Mouse (Mus musculus): ENCODE data around the gene Krt16.
"Not testable (repeated sequence)": the region's sequence is repeated elsewhere in the genome, so short reads cannot be mapped to it uniquely, and the experiment has no call there.

Krt16 gene

DNA sequence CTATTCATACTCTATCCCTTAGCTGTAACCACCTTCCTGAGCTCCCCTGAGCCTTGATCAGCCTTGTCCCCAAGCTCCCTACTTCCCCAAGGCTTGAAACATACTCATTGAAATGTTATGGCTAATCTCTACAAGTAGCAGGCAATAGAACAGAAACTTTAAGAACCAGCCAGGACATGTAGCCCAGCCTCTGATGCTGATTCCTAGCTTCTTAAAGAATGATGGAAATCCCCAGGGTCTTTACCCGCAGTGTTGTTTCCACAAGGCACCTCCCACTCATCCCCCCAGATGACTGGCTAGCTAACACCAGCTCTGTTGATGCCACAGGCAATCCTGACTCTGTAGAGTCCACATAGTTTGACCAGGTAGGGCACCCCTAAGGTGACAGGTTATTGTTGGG, 9.3 kb upstream of the Krt16 start:
- no peak for DNase-seq (ENCODE audit: extremely low spot score, low read depth, low spot score)

DNA sequence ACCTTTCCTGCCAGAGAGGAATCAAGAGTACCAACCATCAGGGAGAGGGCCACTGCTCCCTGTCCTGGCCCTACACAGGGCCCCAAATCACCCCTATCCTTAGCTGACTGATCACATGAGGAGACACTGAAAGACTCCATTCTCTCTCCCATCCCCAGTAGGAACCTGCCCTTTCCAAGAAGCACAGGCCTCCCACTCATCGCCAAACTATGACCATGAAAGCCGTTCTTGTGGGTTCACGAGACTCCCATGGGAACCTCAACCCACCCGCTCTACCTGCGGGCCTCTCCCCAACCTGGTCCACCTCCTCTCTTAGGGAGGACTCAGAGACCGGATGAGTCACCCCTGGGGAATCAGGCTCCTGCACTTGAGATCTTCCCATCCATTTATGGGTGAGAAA, 6.8 kb upstream of the Krt16 start:
- no peak for DNase-seq (ENCODE audit: extremely low spot score, low read depth, low spot score)

- no peak for DNase-seq (ENCODE audit: extremely low spot score, low read depth, low spot score)
These were observed 5.8 kb upstream of the Krt16 start for GRCm38 (mm10) chr11:100254360-100255090.

- DNase-seq (ENCODE audit: extremely low spot score, low read depth, low spot score): not testable (repeated sequence)
These were observed 2.2 kb downstream of the Krt16 start for GRCm38 (mm10) chr11:100246471-100246870.

DNA sequence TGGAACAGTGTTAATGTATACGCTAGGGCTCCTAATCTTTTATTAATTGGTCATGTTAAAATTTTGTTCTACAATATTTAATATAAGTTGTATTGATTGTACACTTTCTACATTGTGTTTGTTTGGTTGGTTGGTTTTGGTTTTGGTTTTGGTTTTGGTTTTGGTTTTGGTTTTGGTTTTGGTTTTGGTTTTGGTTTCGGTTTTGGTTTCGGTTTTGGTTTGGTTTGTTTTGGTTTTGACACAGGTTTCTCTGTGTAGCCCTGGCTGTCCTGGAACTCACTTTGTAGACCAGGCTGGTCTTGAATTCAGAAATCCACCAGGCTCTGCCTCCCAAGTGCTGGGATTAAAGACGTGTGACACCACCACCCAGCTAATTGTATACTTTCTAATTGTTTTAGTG, 8.4 kb downstream of the Krt16 start:
- DNase-seq (ENCODE audit: extremely low spot score, low read depth, low spot score): not testable (repeated sequence)

DNA sequence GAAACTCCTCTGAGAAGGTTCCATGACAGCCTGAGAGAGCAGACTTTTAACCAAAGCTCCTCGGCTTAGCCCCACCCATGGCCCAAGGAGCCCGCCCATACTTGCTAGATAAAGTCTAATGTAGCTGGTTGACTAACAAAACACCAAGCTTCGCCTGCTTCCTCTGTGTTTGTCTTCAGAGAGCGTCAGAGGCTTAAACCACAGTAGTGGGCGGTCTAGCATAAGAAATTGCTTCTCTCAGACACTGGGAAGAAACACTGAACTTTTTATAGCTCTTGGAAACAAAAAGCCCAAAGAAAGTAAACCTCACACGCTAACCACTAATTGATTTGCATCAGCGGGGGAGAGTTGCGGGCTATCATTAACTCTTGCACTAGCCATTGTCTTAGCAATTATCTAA, 27.0 kb downstream of the Krt16 start:
- DNase-seq (ENCODE audit: extremely low spot score, low read depth, low spot score): no peak

DNA sequence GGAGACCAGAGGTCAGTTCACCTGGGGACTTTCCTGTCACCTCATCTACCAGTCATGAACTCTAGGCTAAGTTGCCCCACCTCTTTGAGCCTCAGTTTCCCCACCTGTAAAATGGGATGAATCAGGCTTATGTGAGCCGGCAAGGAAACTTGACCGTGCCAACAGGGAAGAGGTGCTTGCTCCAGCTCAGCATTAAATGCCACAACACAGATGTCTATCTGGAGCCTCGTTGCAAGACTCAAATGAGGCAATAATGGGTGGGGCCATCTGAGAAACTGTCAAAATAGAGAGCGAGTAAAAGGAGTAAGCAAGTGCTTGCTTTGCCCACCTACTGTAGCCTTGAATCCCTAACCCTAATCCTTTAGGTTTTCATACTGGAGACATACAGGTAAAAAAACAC, 29.4 kb downstream of the Krt16 start:
- DNase-seq (ENCODE audit: extremely low spot score, low read depth, low spot score): no peak

DNA sequence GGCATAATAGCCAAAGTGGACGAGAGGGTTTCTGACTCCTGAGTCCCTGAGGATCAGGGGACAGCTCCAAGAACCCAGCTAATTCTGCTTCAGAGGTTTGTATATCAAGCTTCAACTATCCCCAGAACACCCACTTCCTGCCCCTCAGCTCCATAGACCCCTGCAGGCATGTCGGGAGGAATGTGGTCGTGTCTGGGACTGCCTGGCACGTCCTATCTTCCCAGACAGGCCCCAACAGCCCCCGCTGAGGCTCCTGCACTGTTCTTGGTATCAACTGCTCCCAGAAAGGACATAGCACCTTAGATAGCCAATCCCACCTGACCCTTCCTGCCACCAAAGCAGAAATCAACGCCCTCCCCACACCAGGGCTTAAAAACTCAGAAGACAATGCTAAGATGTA, 40.2 kb downstream of the Krt16 start:
- DNase-seq (ENCODE audit: extremely low spot score, low read depth, low spot score): no peak

GRCm38 (mm10) chr11:100207498-100207897, 41.2 kb downstream of the Krt16 start, which contains the start of gene Krt14:
Gene Krt14 (minus strand): TSS chr11:100207548.
- DNase-seq (ENCODE audit: extremely low spot score, low read depth, low spot score): no peak

DNA sequence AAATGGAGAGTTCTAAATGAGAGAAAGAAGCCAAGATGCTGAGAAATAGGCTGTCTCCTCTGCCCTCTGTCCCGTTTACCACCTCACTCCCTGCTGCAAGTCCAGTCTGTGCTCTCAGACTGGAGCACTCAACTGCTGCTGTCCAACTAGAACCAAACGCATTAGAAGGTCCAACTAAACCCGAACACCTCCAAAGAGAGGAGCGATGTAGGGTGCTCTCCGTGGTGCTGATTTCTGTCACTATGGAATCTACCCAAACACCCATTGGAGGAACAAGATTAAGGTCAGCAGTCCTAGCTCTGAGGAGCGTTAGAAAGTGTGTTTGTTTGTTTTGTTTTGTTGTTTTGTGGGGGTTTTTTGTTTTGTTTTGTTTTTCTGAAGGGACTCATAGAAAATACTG, 45.3 kb downstream of the Krt16 start:
- DNase-seq (ENCODE audit: extremely low spot score, low read depth, low spot score): peak; percentile 58

DNA sequence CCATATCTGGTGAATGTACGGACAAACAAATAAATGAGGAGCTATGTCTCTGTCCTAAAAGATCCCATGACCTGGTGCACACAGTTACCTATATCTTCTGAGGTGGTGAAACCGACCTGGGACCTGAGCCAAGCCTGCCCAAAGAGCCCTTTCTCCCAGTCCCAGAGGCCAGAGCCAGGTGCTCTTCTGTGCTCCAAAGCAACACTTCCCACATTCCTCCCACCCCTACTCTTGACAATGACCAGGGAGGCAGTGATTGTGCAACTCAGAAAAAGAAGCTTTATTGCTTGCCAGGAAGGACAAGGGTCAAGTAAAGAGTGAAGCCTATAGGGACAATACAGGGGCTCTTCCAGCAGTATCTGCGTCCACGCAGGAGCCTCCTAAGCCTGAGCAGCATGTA, 45.8 kb downstream of the Krt16 start:
- no peak for DNase-seq (ENCODE audit: extremely low spot score, low read depth, low spot score)

GRCm38 (mm10) chr11:100200104-100200820, 48.4 kb downstream of the Krt16 start:
- no peak for DNase-seq (ENCODE audit: extremely low spot score, low read depth, low spot score)

DNA sequence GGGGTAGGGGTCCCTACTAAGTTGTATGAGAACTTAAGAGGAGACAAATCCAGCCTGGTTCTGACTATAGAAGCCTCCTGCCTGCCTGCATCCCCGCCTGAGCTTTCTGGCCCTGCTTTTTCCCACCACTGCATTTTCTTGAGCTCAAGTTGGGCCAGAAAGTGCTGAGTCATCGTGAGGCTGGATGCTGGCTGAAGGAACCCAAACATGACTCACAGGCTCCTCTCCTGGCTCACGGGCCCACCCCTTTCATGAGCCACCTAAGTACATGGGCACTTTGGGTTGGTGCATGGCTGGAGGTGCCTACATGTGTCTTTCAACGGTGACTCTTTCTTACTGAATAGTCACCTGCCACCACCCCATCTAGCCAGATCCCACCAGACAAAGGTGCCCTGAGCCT, 50.0 kb downstream of the Krt16 start:
- no peak for DNase-seq (ENCODE audit: extremely low spot score, low read depth, low spot score)
